Mouse (Mus musculus) liver, embryonic 14.5 days (tissue): Measurements from ENCODE around the gene Bicd2. TPM values are rescaled to one million over a fixed set of nuclear protein-coding genes. Genes with fewer than 3 reads are reported as not detected.

ENCODE experiments used
- ATAC-seq: fragments of 200-750 bp; cut with Nextera tagmentation; 2 replicates; pipeline ENCODE4 v1.8.0; 2017; ENCODE audit warnings: moderate number of reproducible peaks, mild to moderate bottlenecking, moderate library complexity; ENCODE audit not compliant: insufficient read depth
- DNase-seq, 3 experiments: peaks; one replicate each; pipeline ENCODE4 v3.0.0-alpha.2; 2012 to 2013; ENCODE audit warnings: low read depth in 3 of 3, low spot score in 3 of 3
- H3K27ac ChIP-seq: fragments of 300-500 bp; sonication (generic); 2 replicates; pipeline ENCODE4 v1.5.1; 2014; ENCODE audit warnings: moderate library complexity, mild to moderate bottlenecking, control low read depth, inconsistent platforms
- H3K27me3 ChIP-seq: fragments of 300-500 bp; sonication (generic); 2 replicates; pipeline ENCODE4 v1.6.1; 2014; ENCODE audit warnings: mild to moderate bottlenecking, low read length, moderate library complexity; ENCODE audit not compliant: control insufficient read depth, insufficient read depth
- H3K36me3 ChIP-seq: fragments of 300-500 bp; sonication (generic); replicated peaks from 2 replicates; pipeline ENCODE4 v1.6.1; 2014; ENCODE audit warnings: low read depth; ENCODE audit not compliant: control insufficient read depth, insufficient read depth
- H3K4me1 ChIP-seq, 2 experiments: fragments of 200-500 bp in 1 of 2; fragments of 300-500 bp in 1 of 2; sonication (generic) in 1 of 2; replicated peaks; 2 replicates each; pipeline ENCODE4 v1.6.1; 2012 to 2014; ENCODE audit warnings: antibody characterized with exemption in 1 of 2, inconsistent platforms in 1 of 2, low read length in 1 of 2; ENCODE audit not compliant: control insufficient read depth in 2 of 2, insufficient read depth in 2 of 2
- H3K4me2 ChIP-seq: fragments of 300-500 bp; sonication (generic); 2 replicates; pipeline ENCODE4 v1.6.1; 2014; ENCODE audit warnings: low read depth, mild to moderate bottlenecking, control low read depth, moderate library complexity
- H3K4me3 ChIP-seq, 2 experiments: fragments of 200-500 bp in 1 of 2; fragments of 300-500 bp in 1 of 2; sonication (generic) in 1 of 2; 2 replicates each; pipeline ENCODE4 v1.5.1; 2012 to 2014; ENCODE audit warnings: low read depth in 2 of 2, low read length in 2 of 2, mild to moderate bottlenecking in 2 of 2, control low read depth in 1 of 2, inconsistent platforms in 1 of 2, moderate library complexity in 1 of 2; ENCODE audit not compliant: insufficient read depth in 1 of 2
- H3K9ac ChIP-seq: fragments of 300-500 bp; sonication (generic); replicated peaks from 2 replicates; pipeline ENCODE4 v1.6.1; 2014; ENCODE audit warnings: mild to moderate bottlenecking, control low read depth, moderate library complexity
- H3K9me3 ChIP-seq: fragments of 300-500 bp; sonication (generic); 2 replicates; pipeline ENCODE4 v1.6.1; 2016; ENCODE audit warnings: low read length, mixed read lengths; ENCODE audit not compliant: control insufficient read depth
- CTCF ChIP-seq: IDR thresholded peaks from 2 replicates; pipeline ENCODE4 v1.5.1; 2016; ENCODE audit warnings: antibody characterized with exemption, low read depth, control low read depth
- EP300 ChIP-seq: IDR thresholded peaks from 2 replicates; pipeline ENCODE4 v1.6.1; 2016; ENCODE audit warnings: antibody characterized with exemption, low read depth
- WGBS: fragments of 180-500 bp; shearing (Covaris S2); extraction: QIAGEN DNeasy Blood & Tissue Kit; methylation state at CpG from one replicate; pipeline ENCODE4 v1.1.7; 2014; ENCODE audit not compliant: insufficient replicate concordance; 5-methylcytosine and 5-hydroxymethylcytosine counted together
- polyA plus RNA-seq, 2 experiments: library from polyadenylated mRNA; depleted of rRNA in 1 of 2; stranded (reverse) in 1 of 2; unstranded in 1 of 2; fragments of >200 nt; fragmentation: Nextera tagmentation in 1 of 2; extraction: Ambion mirVana in 1 of 2; gene quantifications; 2 replicates each; pipeline versions ENCODE4 v1.2.1 to v1.2.3; 2012 to 2014

Bicd2 gene
- polyA plus RNA-seq, 2 experiments, result 5.9 to 6.4 TPM

GRCm38 (mm10) chr13:49324871-49325270, 16.5 kb upstream of the Bicd2 start:
- Histone ChIP-seq H3K4me1 (no peaks in the 10 kb centered on the region), H3K9me3 (no peaks in the 10 kb centered on the region), H3K4me2 (no peak overlapping the region), H3K4me3 (no peak overlapping the region), H3K36me3 (no peaks in the 10 kb centered on the region), H3K27me3 (no peaks in the 10 kb centered on the region), H3K9ac (no peak overlapping the region), H3K27ac (no peak overlapping the region)
- WGBS, result 69% methylated on average over 5 of the region's 5 CpGs
- TF ChIP-seq CTCF (no peak), EP300 (no peak)
- ATAC-seq (no peak), DNase-seq (no peak)

DNA sequence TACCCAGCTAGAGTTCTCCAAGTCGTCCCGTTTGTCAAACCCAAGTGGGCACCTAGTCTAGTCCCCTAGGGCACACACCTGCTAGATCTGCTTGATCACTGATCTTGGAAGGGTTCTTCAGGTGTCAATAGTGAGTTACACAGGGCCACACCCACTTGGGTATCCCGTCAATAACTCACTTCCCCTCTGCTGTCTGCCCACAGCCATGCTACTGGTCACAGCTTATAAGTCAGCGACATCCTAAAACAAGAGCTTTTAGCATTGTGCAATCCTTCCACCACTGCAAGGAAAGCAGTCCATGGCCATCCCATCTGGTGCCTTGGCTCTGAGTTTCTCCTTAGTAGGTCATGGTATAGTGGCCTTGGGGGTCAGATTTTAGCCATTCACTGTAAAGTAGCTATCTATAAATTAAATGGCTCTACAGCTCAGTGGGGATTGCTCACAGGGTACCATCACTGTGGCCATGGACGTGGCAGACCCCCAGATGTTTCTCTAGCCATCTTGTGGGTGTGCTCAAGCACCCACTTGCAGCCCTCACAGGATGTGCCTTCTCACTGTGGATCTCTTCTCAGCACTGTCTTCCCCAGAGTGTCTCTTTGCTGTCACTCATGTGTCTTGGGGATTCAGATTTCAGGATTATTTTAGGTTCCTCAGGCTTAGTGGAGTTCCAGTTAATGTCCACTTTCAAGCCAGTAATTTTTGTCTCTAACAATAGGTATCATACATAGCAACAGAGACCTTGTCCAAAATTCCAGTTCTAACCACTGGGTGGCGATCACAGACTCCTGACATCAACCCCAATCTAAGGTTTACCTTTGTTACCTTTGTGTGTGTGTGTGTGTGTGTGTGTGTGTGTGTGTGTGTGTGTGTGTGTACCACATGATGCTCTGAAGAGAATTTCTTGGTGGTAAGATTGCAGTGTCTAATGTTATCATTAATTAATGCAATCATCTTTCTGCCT, 14.9 kb upstream of the Bicd2 start:
- ATAC-seq, result no peak
- WGBS, result 27% methylated on average over 6 of the region's 6 CpGs
- Histone ChIP-seq H3K9ac (no peak overlapping the region), H3K9me3 (no peaks in the 10 kb centered on the region), H3K27me3 (no peaks in the 10 kb centered on the region), H3K27ac (no peak overlapping the region), H3K4me2 (no peak overlapping the region), H3K4me3 (no peak overlapping the region), H3K36me3 (no peaks in the 10 kb centered on the region), H3K4me1 (no peaks in the 10 kb centered on the region)
- TF ChIP-seq CTCF, result peak; percentile 66
- no peak for TF ChIP-seq EP300
- no peak for DNase-seq

GRCm38 (mm10) chr13:49328101-49328500, 13.3 kb upstream of the Bicd2 start:
- H3K9me3 ChIP-seq, result no peaks in the 10 kb centered on the region
- no peak overlapping the region for H3K4me2 ChIP-seq
- WGBS, result 59% methylated on average over 4 of the region's 4 CpGs
- no peak for ATAC-seq
- no peaks in the 10 kb centered on the region for H3K27me3 ChIP-seq
- no peak for TF ChIP-seq EP300
- no peak for TF ChIP-seq CTCF
- H3K36me3 ChIP-seq, result no peaks in the 10 kb centered on the region
- no peak overlapping the region for H3K4me3 ChIP-seq
- H3K9ac ChIP-seq, result no peak overlapping the region
- DNase-seq, result no peak
- H3K4me1 ChIP-seq, result 0 out of 4 replicates have a peak, but pooled peaks cover 0 to 2% of the 10 kb centered on the region in 2 experiments
- no peak overlapping the region for H3K27ac ChIP-seq

DNA sequence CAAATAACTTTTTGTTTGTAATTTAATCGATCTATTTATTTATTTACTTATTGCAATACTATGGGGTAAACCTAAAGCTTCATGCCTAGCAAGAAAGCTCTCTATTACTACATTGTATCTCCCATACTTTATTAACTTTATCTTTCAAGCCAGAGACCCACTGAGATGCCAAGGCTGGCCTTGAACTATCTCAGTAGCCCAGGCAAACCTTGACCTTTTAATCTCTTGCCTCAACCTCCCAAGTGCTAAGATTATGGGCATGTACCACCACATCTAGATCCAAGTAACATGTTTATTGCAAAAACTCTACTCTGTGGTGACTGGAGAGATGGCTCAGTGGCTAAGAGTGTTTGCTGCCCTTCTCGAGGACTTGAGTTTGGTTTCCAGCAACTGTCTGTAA, 8.1 kb upstream of the Bicd2 start:
- Histone ChIP-seq H3K4me3 (no peak overlapping the region), H3K4me2 (no peak overlapping the region), H3K9ac (no peak overlapping the region), H3K4me1 (peaks cover 3 to 4% of the 10 kb centered on the region in 2 experiments; a peak in 2 of 4 replicates), H3K9me3 (no peaks in the 10 kb centered on the region), H3K36me3 (no peaks in the 10 kb centered on the region), H3K27me3 (no peaks in the 10 kb centered on the region), H3K27ac (no peak overlapping the region)
- 48% methylated on average over 2 of the region's 2 CpGs for WGBS
- DNase-seq (no peak), ATAC-seq (peak; percentile 33; the same call in 1 of the 2 replicates)
- TF ChIP-seq CTCF, result no peak
- peak; percentile 53 for TF ChIP-seq EP300

DNA sequence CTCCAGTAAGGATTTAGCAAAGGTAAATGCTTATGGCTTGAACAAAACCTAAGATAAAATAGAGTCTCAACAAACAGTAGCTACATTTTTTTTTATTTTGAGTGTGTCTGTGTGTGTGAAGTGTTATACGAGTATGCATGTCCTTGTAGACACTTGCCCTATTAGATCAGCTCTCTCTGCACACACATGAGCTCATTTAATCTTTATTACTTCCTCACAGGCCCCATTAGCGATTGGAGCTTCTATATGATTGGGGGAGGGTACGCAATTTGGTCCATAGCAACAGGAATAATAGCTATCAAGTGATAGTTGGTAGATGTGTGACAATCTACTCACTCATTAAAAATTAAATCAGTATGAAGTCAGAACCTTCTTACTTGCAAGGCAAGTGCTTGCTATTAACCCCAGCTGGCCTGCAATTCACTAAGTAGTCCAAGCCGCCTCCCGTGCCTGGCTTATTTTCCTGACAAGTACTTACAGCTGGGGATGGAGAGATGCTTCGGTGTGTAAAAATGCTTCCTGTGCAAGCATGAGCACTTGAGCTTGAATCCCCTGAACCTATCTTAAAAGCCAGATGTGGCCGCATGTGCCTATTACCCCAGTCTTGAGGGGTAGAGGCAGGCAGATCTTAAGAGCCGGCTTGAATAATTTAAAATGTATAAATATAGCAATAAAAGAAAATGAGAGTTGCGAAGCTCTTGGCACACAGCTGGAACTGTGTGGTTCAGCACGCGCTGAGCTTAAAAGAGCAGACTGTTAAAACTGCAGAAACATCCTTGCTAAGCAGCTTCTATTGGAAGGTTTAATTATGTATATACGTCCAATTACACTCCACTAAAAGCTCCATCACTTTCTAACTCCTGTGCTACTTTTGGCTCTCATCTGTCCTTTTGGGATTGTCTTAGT, 6.1 kb upstream of the Bicd2 start:
- TF ChIP-seq EP300 (no peak), CTCF (no peak)
- no peak for DNase-seq

More for the DNA sequence above, 6.1 kb upstream of the Bicd2 start:
- Histone ChIP-seq H3K27ac (no peak overlapping the region), H3K27me3 (no peaks in the 10 kb centered on the region), H3K9me3 (no peaks in the 10 kb centered on the region), H3K9ac (no peak overlapping the region), H3K4me1 (peaks cover 3 to 6% of the 10 kb centered on the region in 2 experiments; a peak in 2 of 4 replicates), H3K4me2 (no peak overlapping the region), H3K36me3 (no peaks in the 10 kb centered on the region), H3K4me3 (no peak overlapping the region)
- no peak for ATAC-seq
- 77% methylated on average over 12 of the region's 12 CpGs for WGBS
